Mouse (Mus musculus) ES-CJ7 (cell line): ENCODE results near the gene C1qtnf12.

Source experiments
- DNase-seq: peaks from one replicate; pipeline ENCODE4 v3.0.0; 2011; ENCODE audit warnings: low read depth, low spot score

The C1qtnf12 gene

GRCm38 (mm10) chr4:155962167-155962971, at the start of gene C1qtnf12:
C1qtnf12 (plus strand) TSS chr4:155962318.
- DNase-seq: no peak

- DNase-seq: peak; percentile 79
These were observed 30.1 kb upstream of the C1qtnf12 start for GRCm38 (mm10) chr4:155932031-155932430.

GRCm38 (mm10) chr4:155943049-155943452, 19.1 kb upstream of the C1qtnf12 start:
- no peak for DNase-seq

- DNase-seq: peak; percentile 98
These were observed 18.4 kb upstream of the C1qtnf12 start, which contains the start of gene Ube2j2 for GRCm38 (mm10) chr4:155943534-155944249. Ube2j2 (plus strand) TSS chr4:155943831.

GRCm38 (mm10) chr4:155944271-155944670, 17.8 kb upstream of the C1qtnf12 start:
- DNase-seq: no peak

GRCm38 (mm10) chr4:155947094-155947493, 15.0 kb upstream of the C1qtnf12 start:
- no peak for DNase-seq

GRCm38 (mm10) chr4:155955491-155955890, 6.6 kb upstream of the C1qtnf12 start:
- no peak for DNase-seq

- DNase-seq: peak; percentile 91
These were observed 2.8 kb upstream of the C1qtnf12 start for GRCm38 (mm10) chr4:155959275-155959674.

GRCm38 (mm10) chr4:155963106-155963505, 988 bp downstream of the C1qtnf12 start:
- DNase-seq: no peak

- no peak for DNase-seq
These were observed 2.3 kb downstream of the C1qtnf12 start for GRCm38 (mm10) chr4:155964396-155964795.

- peak; percentile 24 for DNase-seq
These were observed 7.0 kb downstream of the C1qtnf12 start for GRCm38 (mm10) chr4:155969043-155969653.

GRCm38 (mm10) chr4:155970286-155970685, 8.2 kb downstream of the C1qtnf12 start:
- no peak for DNase-seq

- DNase-seq: no peak
These were observed 10.5 kb downstream of the C1qtnf12 start for GRCm38 (mm10) chr4:155972651-155973050.

GRCm38 (mm10) chr4:155973239-155973638, 11.1 kb downstream of the C1qtnf12 start:
- no peak for DNase-seq

- DNase-seq: no peak
These were observed 19.4 kb downstream of the C1qtnf12 start for GRCm38 (mm10) chr4:155981436-155982082.

- peak; percentile 76 for DNase-seq
These were observed 21.7 kb downstream of the C1qtnf12 start for GRCm38 (mm10) chr4:155983788-155984187.

GRCm38 (mm10) chr4:155991211-155991907, 29.2 kb downstream of the C1qtnf12 start:
- peak; percentile 51 for DNase-seq

- DNase-seq: no peak
These were observed 29.8 kb downstream of the C1qtnf12 start for GRCm38 (mm10) chr4:155991908-155992230.

GRCm38 (mm10) chr4:155992241-155992905, 30.3 kb downstream of the C1qtnf12 start, which contains the start of the genes B3galt6 and Sdf4:
B3galt6 (minus strand) TSS chr4:155992649.
Sdf4 (plus strand) TSS chr4:155992872.
- DNase-seq: peak; percentile 80

GRCm38 (mm10) chr4:155992906-155993547, 30.9 kb downstream of the C1qtnf12 start:
- DNase-seq: peak; percentile 95
